Mouse (Mus musculus): ENCODE results near the gene Gm5767.

Gm5767 gene

GRCm38 (mm10) chr16:8670041-8671035 lies 10.2 kb upstream of the Gm5767 start:
- no peak for DNase-seq (ENCODE audit: low read depth, low spot score)

GRCm38 (mm10) chr16:8671551-8672349 lies 8.8 kb upstream of the Gm5767 start, which contains the start of gene Carhsp1:
Gene Carhsp1 (minus strand): TSS chr16:8672155.
- peak; percentile 96 for DNase-seq (ENCODE audit: low read depth, low spot score)

- DNase-seq (ENCODE audit: low read depth, low spot score): no peak
These were observed 8.3 kb upstream of the Gm5767 start for GRCm38 (mm10) chr16:8672350-8672687.

- DNase-seq (ENCODE audit: low read depth, low spot score): no peak
These were observed 7.8 kb upstream of the Gm5767 start for GRCm38 (mm10) chr16:8672811-8673210.

DNA sequence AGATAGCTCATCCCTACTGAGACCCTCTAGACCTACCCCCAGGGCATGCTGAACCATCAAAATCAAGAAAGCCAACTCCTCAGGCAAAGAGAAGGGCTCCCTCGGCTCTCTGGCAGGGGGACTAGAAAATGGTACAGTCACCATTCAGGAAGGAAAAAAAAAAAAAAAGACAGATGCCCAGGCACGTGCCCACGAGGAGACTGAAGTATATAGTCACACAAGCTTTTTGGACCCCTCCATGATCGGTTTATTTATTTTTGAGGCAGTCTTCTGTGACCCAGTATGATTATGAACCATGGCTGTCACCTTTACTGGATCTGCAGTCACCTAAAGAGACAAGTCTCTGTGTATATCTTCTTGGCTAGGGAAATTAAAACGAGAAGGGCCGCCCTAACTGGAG lies 7.2 kb upstream of the Gm5767 start:
- DNase-seq (ENCODE audit: low read depth, low spot score): no peak

DNA sequence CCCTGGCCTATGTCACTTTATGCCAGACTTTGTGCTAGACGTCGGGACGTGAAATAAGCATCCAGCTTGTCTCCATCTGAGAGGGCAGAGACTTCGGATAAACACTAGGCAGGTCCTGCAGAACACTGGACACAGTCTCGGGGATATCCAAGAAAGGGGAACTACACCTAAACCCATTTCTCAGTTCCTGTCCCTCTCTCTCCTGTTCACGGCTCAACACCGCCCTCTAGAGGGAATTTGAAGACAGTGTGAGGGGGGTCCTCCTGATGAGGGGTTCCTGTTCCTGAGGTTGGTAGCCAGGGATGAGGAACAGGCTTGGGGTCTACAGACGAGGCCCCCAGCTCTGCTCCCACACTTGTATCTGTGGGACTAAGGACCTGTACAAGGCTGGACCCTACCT lies 6.4 kb upstream of the Gm5767 start:
- DNase-seq (ENCODE audit: low read depth, low spot score): peak; percentile 81

DNA sequence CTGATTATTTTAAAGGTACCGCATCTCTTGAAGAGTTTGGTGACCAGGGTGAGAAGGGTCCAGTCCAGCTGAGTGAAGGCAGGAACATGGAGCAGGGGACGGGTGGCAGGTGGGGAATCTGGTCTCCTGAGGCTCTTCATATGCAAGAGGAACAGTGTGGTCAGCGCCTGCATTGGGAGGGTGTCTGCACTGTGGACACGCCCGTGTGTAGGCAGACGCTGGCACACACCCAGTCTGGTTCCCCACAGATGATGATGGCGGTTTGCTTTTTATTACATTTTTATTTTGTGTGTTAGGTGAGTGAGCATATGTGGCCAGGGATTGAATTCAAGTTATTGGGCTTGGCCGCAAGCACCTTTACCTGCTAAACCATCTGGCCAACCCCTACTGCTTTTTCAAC lies 5.0 kb upstream of the Gm5767 start:
- no peak for DNase-seq (ENCODE audit: low read depth, low spot score)

DNA sequence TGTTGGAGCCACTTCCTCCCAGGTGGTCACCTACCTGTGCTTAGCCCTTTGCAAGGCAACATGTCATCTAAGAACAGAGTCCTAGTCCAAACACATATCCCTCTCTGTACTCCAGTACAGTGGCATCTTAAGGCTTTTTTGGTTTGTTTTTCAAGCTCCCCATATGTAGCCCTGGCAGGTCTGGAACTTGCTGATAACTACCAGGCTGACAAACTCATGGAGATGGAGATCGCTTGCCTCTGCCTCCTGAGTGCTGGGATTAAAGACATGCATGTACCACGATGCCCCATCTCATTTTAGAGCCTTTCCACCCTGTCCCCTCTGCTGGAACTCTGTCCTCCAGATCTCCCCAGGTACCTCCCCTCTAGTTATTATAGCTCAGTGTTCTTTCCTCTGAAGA lies 4.3 kb upstream of the Gm5767 start:
- no peak for DNase-seq (ENCODE audit: low read depth, low spot score)

GRCm38 (mm10) chr16:8676800-8677199 lies 3.8 kb upstream of the Gm5767 start:
- peak; percentile 68 for DNase-seq (ENCODE audit: low read depth, low spot score)

DNA sequence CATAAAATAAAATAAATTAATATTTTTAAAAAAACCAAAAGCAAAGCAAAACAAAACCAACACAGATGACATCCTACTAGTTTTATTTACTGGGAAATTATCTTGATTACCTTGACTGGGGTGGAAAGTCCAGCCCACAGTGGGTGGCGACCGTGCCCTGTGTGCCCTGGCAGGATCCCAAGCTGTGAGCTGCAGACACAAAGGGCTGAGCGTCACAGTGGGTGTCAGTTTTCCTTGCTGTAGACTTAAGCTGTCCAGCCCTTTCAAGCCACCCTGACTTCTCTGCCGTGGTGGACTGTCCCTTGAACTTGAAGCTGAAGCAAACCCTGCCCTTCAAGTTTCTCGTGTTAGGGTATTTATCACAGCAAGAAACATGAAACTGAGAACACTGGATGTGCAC lies 2.5 kb upstream of the Gm5767 start:
- DNase-seq (ENCODE audit: low read depth, low spot score): no peak

DNA sequence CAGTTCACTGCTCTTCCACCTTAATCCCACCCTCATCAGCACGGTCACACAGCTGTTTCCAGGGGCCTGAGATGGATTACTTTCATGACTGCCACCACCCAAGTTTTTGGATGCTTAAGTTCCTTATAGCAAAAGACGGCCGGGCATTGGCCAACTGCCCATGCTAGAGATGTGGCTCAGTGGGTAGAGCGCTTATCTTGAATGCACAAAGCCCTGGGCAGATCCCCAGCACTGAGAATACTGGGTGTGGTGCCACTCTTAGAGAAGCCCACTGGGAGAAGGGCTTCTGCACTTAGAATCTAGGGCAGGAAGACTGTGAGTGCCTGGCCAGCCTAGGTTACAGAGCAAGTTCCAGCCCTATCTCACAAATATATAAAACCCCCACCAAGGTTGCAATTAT lies 1.9 kb upstream of the Gm5767 start:
- DNase-seq (ENCODE audit: low read depth, low spot score): no peak

GRCm38 (mm10) chr16:8679780-8680179 lies 790 bp upstream of the Gm5767 start:
- no peak for DNase-seq (ENCODE audit: low read depth, low spot score)

GRCm38 (mm10) chr16:8685087-8685486 lies 4.5 kb downstream of the Gm5767 start:
- DNase-seq (ENCODE audit: low read depth, low spot score): no peak

DNA sequence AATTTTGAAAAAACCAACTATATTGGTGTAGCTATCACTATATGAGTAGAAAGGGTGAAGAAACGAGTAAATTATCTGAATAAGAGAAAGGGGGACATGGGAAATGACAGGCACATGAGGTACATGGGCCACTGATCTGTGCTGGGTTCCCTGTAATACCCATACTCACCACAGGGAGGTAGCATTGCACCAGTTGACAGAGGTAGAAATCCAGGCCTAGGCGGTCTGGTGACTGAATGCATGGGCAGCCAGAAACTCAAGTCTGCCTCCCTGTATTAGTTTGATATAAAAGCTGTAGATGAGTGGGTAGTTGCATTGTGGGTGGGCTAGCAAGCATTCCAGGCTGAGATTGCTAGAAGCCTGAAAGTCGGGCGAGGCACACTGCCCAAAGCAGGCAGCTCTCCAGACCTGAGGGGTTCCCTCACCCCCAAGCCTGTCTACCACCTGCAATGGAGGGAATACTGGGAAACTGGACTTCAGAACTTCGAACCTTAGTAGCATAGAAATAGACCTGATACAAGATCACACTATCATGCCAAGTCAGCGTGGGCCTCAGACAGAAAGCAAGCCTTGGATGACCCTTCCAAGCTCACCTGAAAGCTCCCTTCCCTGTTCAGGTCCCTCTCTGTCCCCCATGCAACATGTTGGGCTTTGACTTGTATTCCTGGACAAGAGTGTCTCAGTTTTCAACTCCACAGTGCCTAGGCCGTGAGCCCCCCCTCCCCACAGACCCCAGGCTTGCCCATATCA lies 5.7 kb downstream of the Gm5767 start:
- peak; percentile 83 for DNase-seq (ENCODE audit: low read depth, low spot score)

- no peak for DNase-seq (ENCODE audit: low read depth, low spot score)
These were observed 6.4 kb downstream of the Gm5767 start for GRCm38 (mm10) chr16:8686871-8687535.

DNA sequence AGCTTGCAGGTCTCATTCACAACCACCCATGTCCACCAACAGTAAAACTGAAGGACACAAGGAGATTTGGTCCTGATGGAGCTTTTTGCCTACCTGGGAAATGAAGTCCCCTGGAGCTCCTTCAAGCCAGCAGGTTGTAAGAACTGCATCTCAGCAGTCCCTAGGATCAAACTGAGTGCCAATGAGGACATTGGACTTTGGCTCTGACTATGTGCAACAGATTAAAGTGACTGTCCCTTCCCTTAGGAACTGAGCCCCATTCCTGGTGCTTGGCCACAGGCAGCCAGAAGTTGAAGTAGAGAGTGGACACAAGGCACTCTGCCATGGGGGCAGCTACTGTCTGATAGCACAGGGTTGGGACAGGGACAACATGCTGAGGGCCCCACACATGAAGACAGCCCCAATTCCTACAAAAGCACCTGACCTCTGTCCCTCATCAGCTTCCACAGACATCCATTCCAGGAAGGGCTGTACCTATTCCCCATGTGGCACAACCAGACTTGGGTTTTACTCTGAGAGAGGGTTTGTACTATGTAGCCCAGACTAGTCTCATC lies 7.1 kb downstream of the Gm5767 start:
- DNase-seq (ENCODE audit: low read depth, low spot score): no peak

- no peak for DNase-seq (ENCODE audit: low read depth, low spot score)
These were observed 9.5 kb downstream of the Gm5767 start for GRCm38 (mm10) chr16:8689979-8690656.

- no peak for DNase-seq (ENCODE audit: low read depth, low spot score)
These were observed 10.6 kb downstream of the Gm5767 start for GRCm38 (mm10) chr16:8691206-8691605.

DNA sequence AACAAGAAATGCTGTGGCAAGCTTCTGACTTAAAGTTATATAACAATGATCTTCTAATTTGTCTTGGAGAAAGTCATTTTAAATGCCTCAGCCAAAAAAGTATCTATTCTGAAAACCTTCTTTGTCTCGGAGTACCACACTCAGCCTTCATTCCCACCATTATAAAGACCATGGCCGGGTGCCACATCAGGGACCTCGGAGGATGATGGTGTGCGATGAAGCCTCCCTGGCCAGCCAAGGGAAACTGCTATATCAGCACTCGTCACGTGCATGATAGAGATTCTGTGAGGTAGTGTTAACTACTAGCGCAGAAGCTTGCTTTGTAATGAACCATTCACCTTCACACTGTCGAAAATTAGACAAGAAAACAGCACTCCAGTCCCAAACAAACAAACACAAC lies 19.0 kb downstream of the Gm5767 start:
- DNase-seq (ENCODE audit: low read depth, low spot score): no peak

DNA sequence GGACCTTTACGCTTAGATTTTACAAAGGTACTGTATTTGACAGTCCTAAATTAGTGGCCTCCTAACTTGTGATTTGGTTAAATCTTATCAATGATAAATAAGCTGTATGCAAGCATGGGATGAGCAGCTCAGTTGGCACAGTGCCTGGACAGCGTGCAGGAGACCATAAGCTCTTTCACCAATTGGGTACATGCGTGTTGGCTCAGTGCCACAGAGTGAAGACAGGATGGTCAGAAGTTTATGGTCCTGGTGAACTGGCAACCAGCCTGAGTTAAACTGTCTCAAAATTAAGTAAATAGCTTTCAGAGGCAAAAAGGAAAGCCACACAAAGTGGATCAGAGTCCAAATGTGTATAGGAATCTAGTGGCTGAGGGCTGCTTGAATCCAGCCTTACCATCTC lies 20.0 kb downstream of the Gm5767 start:
- no peak for DNase-seq (ENCODE audit: low read depth, low spot score)

Data from ES-CJ7 (cell line).